Comparison of ENCODE assay signal across 15 mouse cellular contexts in genomic region chr17:9777165-9777564, GRCm38 (mm10).
A peak's percentile ranks its signal among the peaks of the same experiment; 100 is the strongest.
DNase-seq lines count a peak whose midpoint lies in the region; ATAC-seq and TF ChIP-seq lines count a peak whose summit lies in the region.
"Had no signal": no experiment of that assay in that cellular context is flagged by ENCODE, and none has a peak within 500 bp of the region (broad histone marks: within the 10 kb centered on the region; RNA-seq: fewer than 3 reads in every experiment).

No protein-coding gene starts in this region.

- intact Hi-C loops in left cerebral cortex, postnatal 36 days (cut with DNase I): loop anchor here (5.0 kb wide), 2 partner anchors 70 to 130 kb away; no protein-coding TSS in a partner anchor

- H3K4me1 ChIP-seq in heart, postnatal 0 days (ENCODE audit: control insufficient read depth, insufficient read depth): peaks cover 7% of the 10 kb centered on the region
- no peaks in the 10 kb centered on the region; the same call in 1 of the 2 replicates for H3K4me1 ChIP-seq in embryonic facial prominence, embryonic 14.5 days (ENCODE audit: control insufficient read depth, insufficient read depth, low read length)
- H3K4me1 ChIP-seq in hindbrain, embryonic 13.5 days (replicated peaks): peaks cover 22% of the 10 kb centered on the region
- peaks cover 8% of the 10 kb centered on the region; the same call in 1 of the 2 replicates for H3K4me1 ChIP-seq in midbrain, postnatal 0 days (ENCODE audit: insufficient read depth, low read length)

- TF ChIP-seq EP300 in heart, postnatal 0 days (IDR thresholded peaks at IDR 0.05; ENCODE audit: low read depth): peak; percentile 64; the same call in 1 of the 2 replicates

- no peak overlapping the region for H3K4me3 ChIP-seq in heart, postnatal 0 days (ENCODE audit: low read depth, low read length)
- H3K4me3 ChIP-seq in embryonic facial prominence, embryonic 14.5 days (ENCODE audit: low read depth, low read length): no peak overlapping the region
- H3K4me3 ChIP-seq in hindbrain, embryonic 13.5 days: no peak overlapping the region
- H3K4me3 ChIP-seq in midbrain, postnatal 0 days (ENCODE audit: low read depth, low read length): no peak overlapping the region
- H3K4me3 ChIP-seq: erythroblast, embryonic 14.5 days; liver, embryonic 12.5 days had no signal

- H3K9ac ChIP-seq in heart, postnatal 0 days (replicated peaks; ENCODE audit: low read depth, low read length): no peak overlapping the region
- no peak overlapping the region for H3K9ac ChIP-seq in embryonic facial prominence, embryonic 14.5 days (ENCODE audit: low read depth, low read length)
- H3K9ac ChIP-seq in hindbrain, embryonic 13.5 days: no peak overlapping the region
- H3K9ac ChIP-seq in midbrain, postnatal 0 days (replicated peaks; ENCODE audit: low read length, poor library complexity, severe bottlenecking): no peak overlapping the region
- H3K9ac ChIP-seq: liver, embryonic 12.5 days had no signal

- H3K9me3 ChIP-seq in heart, postnatal 0 days (replicated peaks; ENCODE audit: control insufficient read depth, low read length): no peaks in the 10 kb centered on the region
- no peaks in the 10 kb centered on the region for H3K9me3 ChIP-seq in embryonic facial prominence, embryonic 14.5 days (ENCODE audit: control insufficient read depth, low read length)
- H3K9me3 ChIP-seq in hindbrain, embryonic 13.5 days: no peaks in the 10 kb centered on the region
- no peaks in the 10 kb centered on the region for H3K9me3 ChIP-seq in midbrain, postnatal 0 days (ENCODE audit: low read length)
- H3K9me3 ChIP-seq: liver, embryonic 12.5 days had no signal

- no peak for TF ChIP-seq CTCF in heart, postnatal 0 days (IDR thresholded peaks at IDR 0.05; ENCODE audit: low read depth)
- TF ChIP-seq CTCF in midbrain, postnatal 0 days (IDR thresholded peaks at IDR 0.05): no peak

- H3K27ac ChIP-seq in heart, postnatal 0 days (ENCODE audit: low read depth): no peak overlapping the region
- H3K27ac ChIP-seq in embryonic facial prominence, embryonic 14.5 days (replicated peaks; ENCODE audit: low read depth, low read length): peak overlapping the region; percentile 10; the same call in 1 of the 2 replicates
- H3K27ac ChIP-seq in hindbrain, embryonic 13.5 days: peak overlapping the region; percentile 86
- H3K27ac ChIP-seq in midbrain, postnatal 0 days (ENCODE audit: low read depth, low read length): peak overlapping the region; percentile 63
- H3K27ac ChIP-seq: liver, embryonic 12.5 days; macrophage had no signal

- no peak overlapping the region for H3K4me2 ChIP-seq in heart, postnatal 0 days (ENCODE audit: low read depth, low read length)
- H3K4me2 ChIP-seq in embryonic facial prominence, embryonic 14.5 days (ENCODE audit: low read depth, low read length): no peak overlapping the region
- H3K4me2 ChIP-seq in hindbrain, embryonic 13.5 days: no peak overlapping the region
- H3K4me2 ChIP-seq in midbrain, postnatal 0 days (ENCODE audit: low read depth, low read length, poor library complexity, severe bottlenecking): no peak overlapping the region
- H3K4me2 ChIP-seq: liver, embryonic 12.5 days had no signal

- H3K27me3 ChIP-seq in heart, postnatal 0 days (ENCODE audit: control insufficient read depth, insufficient read depth, low read length): no peaks in the 10 kb centered on the region
- no peaks in the 10 kb centered on the region for H3K27me3 ChIP-seq in embryonic facial prominence, embryonic 14.5 days (replicated peaks; ENCODE audit: control insufficient read depth, insufficient read depth, low read length)
- H3K27me3 ChIP-seq in hindbrain, embryonic 13.5 days: no peaks in the 10 kb centered on the region
- H3K27me3 ChIP-seq in midbrain, postnatal 0 days (ENCODE audit: insufficient read depth, low read length): no peaks in the 10 kb centered on the region
- H3K27me3 ChIP-seq: liver, embryonic 12.5 days had no signal

- H3K36me3 ChIP-seq in heart, postnatal 0 days (replicated peaks; ENCODE audit: control insufficient read depth, insufficient read depth, low read length): no peaks in the 10 kb centered on the region
- H3K36me3 ChIP-seq in embryonic facial prominence, embryonic 14.5 days (ENCODE audit: control insufficient read depth, insufficient read depth, low read length): no peaks in the 10 kb centered on the region
- H3K36me3 ChIP-seq in hindbrain, embryonic 13.5 days: no peaks in the 10 kb centered on the region
- H3K36me3 ChIP-seq in midbrain, postnatal 0 days (ENCODE audit: insufficient read depth, low read length): no peaks in the 10 kb centered on the region
- H3K36me3 ChIP-seq: G1E; liver, embryonic 12.5 days had no signal

- ATAC-seq in heart, postnatal 0 days (ENCODE audit: insufficient read depth, low read depth): no peak
- no peak for ATAC-seq in embryonic facial prominence, embryonic 14.5 days (ENCODE audit: low read depth)
- ATAC-seq in hindbrain, embryonic 13.5 days (ENCODE audit: low FRiP score): no peak
- no peak for ATAC-seq in midbrain, postnatal 0 days (ENCODE audit: low FRiP score)
- ATAC-seq in erythroblast, adult 5-6 weeks (replicated peaks; ENCODE audit: low FRiP score, poor library complexity, severe bottlenecking): no peak
- ATAC-seq: liver, embryonic 12.5 days had no signal

- DNase-seq in heart, postnatal 0 days (ENCODE audit: low spot score): no peak
- DNase-seq in heart, postnatal 4 days: no peak
- no peak for DNase-seq in embryonic facial prominence, embryonic 14.5 days (ENCODE audit: low spot score)
- no peak for DNase-seq in midbrain, postnatal 0 days (ENCODE audit: low spot score)
- no peak for DNase-seq in frontal cortex, postnatal 36 days (ENCODE audit: low spot score in 2 of 2)
- no peak for DNase-seq in left cerebral cortex, postnatal 36 days (ENCODE audit: low spot score in 2 of 2)
- DNase-seq: cerebellum, postnatal 25 days; kidney, postnatal 25 days; thymus, adult 2 months had no signal
